Mouse (Mus musculus): ENCODE data around the gene Ccr9. TPM values are rescaled to one million over a fixed set of nuclear protein-coding genes. Genes with fewer than 3 reads are reported as not detected.

Ccr9 gene
- polyA plus RNA-seq, 1 experiment from 2014 or later: 0.18 TPM

DNA sequence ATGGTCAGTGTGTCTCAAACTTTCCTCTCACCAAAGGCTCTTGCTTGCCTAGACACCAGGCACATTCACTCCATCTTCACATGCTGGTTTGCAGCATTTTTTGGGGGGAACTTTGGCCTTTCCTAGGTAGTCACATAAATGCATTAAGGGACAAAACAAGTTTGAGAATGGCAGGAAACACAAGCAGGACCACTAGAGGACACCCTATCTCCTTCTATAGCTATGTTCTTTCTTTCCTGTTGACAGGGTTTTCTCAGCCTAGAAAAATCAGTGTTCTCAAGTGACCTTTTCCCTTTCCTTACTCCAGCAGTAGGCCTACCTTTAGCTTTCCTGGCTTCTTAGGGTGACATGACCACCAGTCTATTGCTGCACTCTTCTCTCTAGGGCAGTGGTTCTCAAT, 124.7 kb downstream of the Ccr9 start:
- H3K9me3 ChIP-seq (ENCODE audit: control insufficient read depth, low read length): no peaks in the 10 kb centered on the region
- H3K36me3 ChIP-seq (ENCODE audit: control insufficient read depth, insufficient read depth, low read length): peaks cover 12% of the 10 kb centered on the region; the same call in 1 of the 2 replicates
- no peak overlapping the region for H3K4me2 ChIP-seq (replicated peaks; ENCODE audit: low read depth, low read length)
- H3K4me1 ChIP-seq (ENCODE audit: control insufficient read depth, insufficient read depth, low read length): no peaks in the 10 kb centered on the region
- no peak overlapping the region for H3K27ac ChIP-seq (ENCODE audit: low read depth, low read length)
- ATAC-seq (ENCODE audit: low FRiP score, low TSS enrichment): no peak
- H3K9ac ChIP-seq (ENCODE audit: low read depth, low read length): no peak overlapping the region
- H3K27me3 ChIP-seq (ENCODE audit: control insufficient read depth, insufficient read depth, low read length): no peaks in the 10 kb centered on the region
- H3K4me3 ChIP-seq (ENCODE audit: low read length): no peak overlapping the region

DNA sequence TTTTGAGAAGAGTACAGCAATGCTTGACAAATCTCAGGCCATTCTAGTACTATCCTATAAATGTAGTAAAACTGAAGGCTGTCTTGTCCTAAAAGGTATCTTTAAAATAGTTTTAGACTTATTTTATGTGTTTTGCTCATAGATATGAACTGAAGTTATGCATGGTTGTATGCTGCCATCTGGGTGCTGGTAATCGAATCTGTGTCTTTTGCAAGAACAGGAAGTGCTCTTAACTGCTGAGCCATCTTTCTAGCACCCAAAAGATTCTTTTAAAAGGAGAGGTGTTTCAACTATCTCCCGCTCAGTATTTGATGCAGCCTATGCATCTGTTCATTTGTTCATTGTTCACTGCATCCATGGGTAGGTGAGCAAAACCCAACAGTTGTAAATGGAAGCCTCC, 127.0 kb downstream of the Ccr9 start:
- Histone ChIP-seq H3K27ac (ENCODE audit: low read depth, low read length) (no peak overlapping the region), H3K36me3 (ENCODE audit: control insufficient read depth, insufficient read depth, low read length) (peaks cover 13% of the 10 kb centered on the region; the same call in 1 of the 2 replicates)
- WGBS: 84% methylated on average over 2 of the region's 2 CpGs

DNA sequence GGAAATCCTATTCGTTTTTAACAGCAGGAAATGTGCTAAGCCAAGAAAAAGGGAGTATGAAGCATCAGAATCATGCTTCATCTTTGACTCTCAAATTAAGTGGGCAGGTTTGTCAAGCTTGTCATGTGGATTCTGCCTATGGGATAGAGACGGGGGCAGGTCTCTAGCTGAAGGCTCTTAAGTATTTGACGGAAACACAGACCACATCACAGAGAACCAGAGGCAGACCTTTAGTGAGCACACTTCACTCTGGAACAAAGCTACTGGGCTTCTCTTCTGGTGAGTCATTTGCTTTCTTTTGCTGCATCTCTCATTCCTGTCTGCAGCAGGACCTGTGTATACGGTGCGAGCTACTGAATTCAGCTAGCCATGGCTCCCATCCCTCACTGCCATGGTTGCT, 128.0 kb downstream of the Ccr9 start, which contains the start of gene Cxcr6:
Gene Cxcr6 (plus strand): TSS at position 209 of the 400 bp plus-strand sequence.
- Histone ChIP-seq H3K27me3 (ENCODE audit: control insufficient read depth, insufficient read depth, low read length) (no peaks in the 10 kb centered on the region), H3K27ac (ENCODE audit: low read depth, low read length) (no peak within 1 kb of the TSS), H3K9ac (ENCODE audit: low read depth, low read length) (no peak within 1 kb of the TSS), H3K36me3 (ENCODE audit: control insufficient read depth, insufficient read depth, low read length) (peaks cover 11% of the 10 kb centered on the region), H3K4me2 (replicated peaks; ENCODE audit: low read depth, low read length) (no peak within 1 kb of the TSS), H3K9me3 (ENCODE audit: control insufficient read depth, low read length) (no peaks in the 10 kb centered on the region), H3K4me1 (ENCODE audit: control insufficient read depth, insufficient read depth, low read length) (no peaks in the 10 kb centered on the region), H3K4me3 (ENCODE audit: low read length) (no peak within 1 kb of the TSS)
- no peak for ATAC-seq (ENCODE audit: low FRiP score, low TSS enrichment)
- WGBS: 87% methylated on average over 5 of the region's 5 CpGs

More for the DNA sequence above, 127.0 kb downstream of the Ccr9 start:
- no peak overlapping the region for H3K4me3 ChIP-seq (ENCODE audit: low read length)
- H3K9ac ChIP-seq (ENCODE audit: low read depth, low read length): no peak overlapping the region
- no peaks in the 10 kb centered on the region for H3K27me3 ChIP-seq (ENCODE audit: control insufficient read depth, insufficient read depth, low read length)
- ATAC-seq (ENCODE audit: low FRiP score, low TSS enrichment): no peak
- H3K9me3 ChIP-seq (ENCODE audit: control insufficient read depth, low read length): no peaks in the 10 kb centered on the region
- no peak overlapping the region for H3K4me2 ChIP-seq (replicated peaks; ENCODE audit: low read depth, low read length)
- H3K4me1 ChIP-seq (ENCODE audit: control insufficient read depth, insufficient read depth, low read length): no peaks in the 10 kb centered on the region

DNA sequence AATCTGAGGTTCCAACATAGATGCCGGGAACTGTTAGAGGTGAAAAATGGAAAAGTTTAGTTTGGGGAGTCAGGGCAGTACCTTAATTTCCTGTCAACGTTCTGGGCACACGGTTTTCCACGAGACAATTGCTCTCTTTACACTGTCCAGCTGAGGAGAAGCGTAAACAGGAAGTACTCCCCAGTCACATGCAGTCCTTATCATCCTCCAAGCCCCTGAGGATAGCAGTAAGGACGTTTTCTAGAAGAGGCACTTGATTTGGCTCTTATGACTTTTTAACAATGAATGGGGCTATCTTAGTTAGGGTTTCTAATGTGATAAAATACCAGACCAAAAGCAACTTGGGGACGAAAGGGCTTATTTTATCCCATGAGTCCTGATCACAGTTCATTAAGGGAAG, 130.3 kb downstream of the Ccr9 start:
- Histone ChIP-seq H3K4me3 (ENCODE audit: low read length) (no peak overlapping the region), H3K9ac (ENCODE audit: low read depth, low read length) (no peak overlapping the region), H3K27me3 (ENCODE audit: control insufficient read depth, insufficient read depth, low read length) (no peaks in the 10 kb centered on the region), H3K27ac (ENCODE audit: low read depth, low read length) (no peak overlapping the region), H3K9me3 (ENCODE audit: control insufficient read depth, low read length) (no peaks in the 10 kb centered on the region), H3K4me1 (ENCODE audit: control insufficient read depth, insufficient read depth, low read length) (no peaks in the 10 kb centered on the region), H3K4me2 (replicated peaks; ENCODE audit: low read depth, low read length) (no peak overlapping the region), H3K36me3 (ENCODE audit: control insufficient read depth, insufficient read depth, low read length) (peaks cover 14% of the 10 kb centered on the region)
- ATAC-seq (ENCODE audit: low FRiP score, low TSS enrichment): no peak
- whole genome bisulfite sequencing: 65% methylated on average over 7 of the region's 7 CpGs

DNA sequence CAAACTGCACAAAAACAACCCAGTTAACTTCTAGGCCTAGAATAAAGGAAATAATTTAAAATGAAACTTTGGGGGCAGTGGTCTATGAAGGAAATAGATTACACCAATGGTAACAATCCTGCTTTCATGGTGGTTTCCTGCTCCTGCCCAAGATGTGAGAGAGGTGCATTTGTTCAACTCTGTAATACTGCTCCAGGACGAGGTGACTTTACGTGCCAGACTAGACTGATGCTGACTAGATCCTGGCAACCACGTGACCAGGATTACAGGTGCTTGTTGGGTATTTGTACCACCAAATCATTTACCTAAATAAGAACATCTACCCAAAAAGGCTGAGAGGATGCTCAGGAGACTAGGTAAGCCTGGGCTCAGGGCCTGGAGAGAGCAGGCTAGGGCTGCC, 133.6 kb downstream of the Ccr9 start:
- peaks cover 36% of the 10 kb centered on the region for H3K36me3 ChIP-seq (ENCODE audit: control insufficient read depth, insufficient read depth, low read length)
- no peak overlapping the region for H3K27ac ChIP-seq (ENCODE audit: low read depth, low read length)
- no peak overlapping the region for H3K4me2 ChIP-seq (replicated peaks; ENCODE audit: low read depth, low read length)
- ATAC-seq (ENCODE audit: low FRiP score, low TSS enrichment): no peak
- H3K4me3 ChIP-seq (ENCODE audit: low read length): no peak overlapping the region
- no peaks in the 10 kb centered on the region for H3K9me3 ChIP-seq (ENCODE audit: control insufficient read depth, low read length)
- H3K27me3 ChIP-seq (ENCODE audit: control insufficient read depth, insufficient read depth, low read length): no peaks in the 10 kb centered on the region
- no peaks in the 10 kb centered on the region for H3K4me1 ChIP-seq (ENCODE audit: control insufficient read depth, insufficient read depth, low read length)
- H3K9ac ChIP-seq (ENCODE audit: low read depth, low read length): no peak overlapping the region
- 93% methylated on average over 3 of the region's 3 CpGs for WGBS

DNA sequence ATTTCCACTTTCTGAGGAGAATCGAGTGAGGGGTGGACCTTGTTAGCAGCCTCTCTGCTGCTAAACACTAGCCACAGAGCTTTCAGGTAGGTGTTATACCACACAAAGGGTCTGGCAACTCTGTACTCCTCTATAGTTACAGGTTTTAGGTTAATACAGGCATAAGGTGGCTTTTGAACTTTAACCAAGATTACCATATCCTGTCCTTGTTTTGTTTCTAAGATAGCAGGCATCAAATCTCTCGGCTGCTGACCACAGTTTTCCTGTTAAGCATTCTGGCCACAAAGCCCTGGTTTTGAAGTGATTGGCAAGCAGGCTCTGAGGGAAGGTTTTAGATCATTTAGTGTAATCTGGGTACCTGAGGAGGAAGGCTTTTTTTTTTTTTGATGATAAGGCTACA, 136.1 kb downstream of the Ccr9 start:
- no peaks in the 10 kb centered on the region for H3K27me3 ChIP-seq (ENCODE audit: control insufficient read depth, insufficient read depth, low read length)
- ATAC-seq (ENCODE audit: low FRiP score, low TSS enrichment): no peak
- H3K9me3 ChIP-seq (ENCODE audit: control insufficient read depth, low read length): no peaks in the 10 kb centered on the region
- H3K27ac ChIP-seq (ENCODE audit: low read depth, low read length): no peak overlapping the region
- no peak overlapping the region for H3K4me3 ChIP-seq (ENCODE audit: low read length)
- H3K4me2 ChIP-seq (replicated peaks; ENCODE audit: low read depth, low read length): no peak overlapping the region
- H3K9ac ChIP-seq (ENCODE audit: low read depth, low read length): no peak overlapping the region
- 88% methylated on average over 2 of the region's 2 CpGs for WGBS
- no peaks in the 10 kb centered on the region for H3K4me1 ChIP-seq (ENCODE audit: control insufficient read depth, insufficient read depth, low read length)
- peaks cover 52% of the 10 kb centered on the region for H3K36me3 ChIP-seq (ENCODE audit: control insufficient read depth, insufficient read depth, low read length)

DNA sequence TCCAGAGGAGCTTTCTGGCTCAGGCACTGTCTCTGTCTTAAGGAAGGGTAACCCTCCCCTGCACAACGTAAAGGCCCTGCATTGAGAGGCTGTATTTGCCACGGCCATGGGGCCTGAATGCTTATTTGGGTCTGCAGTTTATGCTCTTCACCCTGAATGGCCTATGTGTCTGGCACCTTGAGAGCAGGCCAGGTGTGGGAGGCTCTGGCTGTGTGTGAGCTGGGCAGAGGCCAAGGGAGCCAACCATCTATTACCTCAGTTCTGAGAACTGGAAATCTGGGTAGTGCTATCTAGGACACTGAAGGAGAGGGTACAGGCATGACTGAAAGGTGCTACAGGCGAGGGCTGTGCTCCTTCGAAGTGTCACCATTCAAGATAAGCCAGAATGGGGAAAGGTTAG, 136.6 kb downstream of the Ccr9 start:
- no peak overlapping the region for H3K4me3 ChIP-seq (ENCODE audit: low read length)
- H3K4me1 ChIP-seq (ENCODE audit: control insufficient read depth, insufficient read depth, low read length): no peaks in the 10 kb centered on the region
- H3K36me3 ChIP-seq (ENCODE audit: control insufficient read depth, insufficient read depth, low read length): peaks cover 50% of the 10 kb centered on the region

DNA sequence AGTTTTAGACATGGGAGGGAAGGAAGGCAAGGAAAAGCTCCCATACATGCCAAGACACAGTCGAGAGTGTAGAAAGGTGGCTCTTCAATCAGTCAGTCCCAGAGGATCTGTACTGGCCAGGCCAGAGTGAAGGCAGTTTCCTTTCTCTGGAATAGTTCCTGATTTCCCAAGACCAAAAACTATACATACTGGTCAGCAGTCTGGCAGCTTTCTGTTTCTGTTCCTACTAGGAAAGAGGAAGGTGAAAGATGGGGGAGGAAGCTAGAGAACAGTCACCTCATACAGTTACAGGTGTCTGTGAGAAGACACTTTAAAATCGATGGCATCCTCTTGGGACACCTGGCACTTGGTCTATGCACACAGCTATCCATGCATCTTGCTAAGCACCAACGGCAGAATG, 137.2 kb downstream of the Ccr9 start:
- ATAC-seq (ENCODE audit: low FRiP score, low TSS enrichment): no peak
- 93% methylated on average over 3 of the region's 3 CpGs for WGBS
- Histone ChIP-seq H3K9ac (ENCODE audit: low read depth, low read length) (no peak overlapping the region), H3K36me3 (ENCODE audit: control insufficient read depth, insufficient read depth, low read length) (peaks cover 45% of the 10 kb centered on the region), H3K27me3 (ENCODE audit: control insufficient read depth, insufficient read depth, low read length) (no peaks in the 10 kb centered on the region), H3K4me1 (ENCODE audit: control insufficient read depth, insufficient read depth, low read length) (no peaks in the 10 kb centered on the region), H3K4me3 (ENCODE audit: low read length) (no peak overlapping the region), H3K4me2 (replicated peaks; ENCODE audit: low read depth, low read length) (no peak overlapping the region), H3K27ac (ENCODE audit: low read depth, low read length) (no peak overlapping the region), H3K9me3 (ENCODE audit: control insufficient read depth, low read length) (no peaks in the 10 kb centered on the region)

More for the DNA sequence above, 136.6 kb downstream of the Ccr9 start:
- Histone ChIP-seq H3K9ac (ENCODE audit: low read depth, low read length) (no peak overlapping the region), H3K4me2 (replicated peaks; ENCODE audit: low read depth, low read length) (no peak overlapping the region), H3K27me3 (ENCODE audit: control insufficient read depth, insufficient read depth, low read length) (no peaks in the 10 kb centered on the region), H3K9me3 (ENCODE audit: control insufficient read depth, low read length) (no peaks in the 10 kb centered on the region), H3K27ac (ENCODE audit: low read depth, low read length) (no peak overlapping the region)
- 80% methylated on average over 4 of the region's 4 CpGs for WGBS
- no peak for ATAC-seq (ENCODE audit: low FRiP score, low TSS enrichment)

DNA sequence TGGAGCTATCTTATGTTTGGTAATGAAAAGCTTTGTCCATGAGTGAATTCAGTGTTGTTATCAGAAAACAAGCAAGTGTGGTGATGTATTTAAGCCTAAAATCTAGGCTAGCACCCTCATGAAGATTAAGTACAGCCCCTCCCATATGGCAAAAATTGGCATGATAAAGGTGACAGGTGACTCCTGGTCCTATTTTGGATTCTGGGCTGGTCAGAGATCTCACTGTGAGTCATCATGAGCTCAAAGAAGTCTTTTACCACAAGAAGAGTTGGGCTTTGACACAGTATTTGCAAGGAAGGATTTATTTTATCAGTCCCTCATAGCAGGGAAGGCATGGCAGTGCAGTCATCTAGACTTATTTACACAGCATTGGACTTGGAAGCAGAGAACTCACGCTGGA, 137.8 kb downstream of the Ccr9 start:
- peaks cover 44% of the 10 kb centered on the region for H3K36me3 ChIP-seq (ENCODE audit: control insufficient read depth, insufficient read depth, low read length)
- no peaks in the 10 kb centered on the region for H3K4me1 ChIP-seq (ENCODE audit: control insufficient read depth, insufficient read depth, low read length)
- no peak overlapping the region for H3K9ac ChIP-seq (ENCODE audit: low read depth, low read length)
- no peak for ATAC-seq (ENCODE audit: low FRiP score, low TSS enrichment)
- no peaks in the 10 kb centered on the region for H3K9me3 ChIP-seq (ENCODE audit: control insufficient read depth, low read length)
- 91% methylated on average over 1 of the region's 1 CpGs for WGBS
- no peaks in the 10 kb centered on the region for H3K27me3 ChIP-seq (ENCODE audit: control insufficient read depth, insufficient read depth, low read length)
- no peak overlapping the region for H3K4me2 ChIP-seq (replicated peaks; ENCODE audit: low read depth, low read length)
- no peak overlapping the region for H3K4me3 ChIP-seq (ENCODE audit: low read length)
- H3K27ac ChIP-seq (ENCODE audit: low read depth, low read length): no peak overlapping the region

DNA sequence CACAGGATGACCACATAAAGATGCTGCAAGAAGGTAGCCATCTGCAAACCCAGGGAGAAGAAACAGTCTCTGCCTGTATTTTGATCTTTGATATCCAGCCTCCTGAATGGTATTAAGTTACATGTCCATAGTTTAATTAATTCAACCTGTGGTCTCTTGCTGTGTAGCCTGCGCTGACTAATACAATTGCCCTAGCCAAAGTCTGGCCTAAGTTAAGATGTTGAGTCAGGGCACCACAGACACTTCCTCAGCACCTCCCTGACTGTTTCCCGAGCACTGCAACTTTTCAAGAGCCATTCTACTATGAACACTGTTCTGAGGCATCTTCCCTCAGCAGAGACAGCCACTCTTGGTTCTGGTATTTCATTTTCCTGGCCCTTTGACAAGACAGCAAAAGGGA, 140.4 kb downstream of the Ccr9 start:
- Histone ChIP-seq H3K27ac (ENCODE audit: low read depth, low read length) (no peak overlapping the region), H3K4me3 (ENCODE audit: low read length) (no peak overlapping the region), H3K9ac (ENCODE audit: low read depth, low read length) (no peak overlapping the region), H3K4me2 (replicated peaks; ENCODE audit: low read depth, low read length) (no peak overlapping the region), H3K27me3 (ENCODE audit: control insufficient read depth, insufficient read depth, low read length) (no peaks in the 10 kb centered on the region), H3K36me3 (ENCODE audit: control insufficient read depth, insufficient read depth, low read length) (peaks cover 63% of the 10 kb centered on the region), H3K9me3 (ENCODE audit: control insufficient read depth, low read length) (no peaks in the 10 kb centered on the region), H3K4me1 (ENCODE audit: control insufficient read depth, insufficient read depth, low read length) (no peaks in the 10 kb centered on the region)
- ATAC-seq (ENCODE audit: low FRiP score, low TSS enrichment): no peak
- 88% methylated on average over 2 of the region's 2 CpGs for WGBS
